Mouse (Mus musculus) adrenal gland, postnatal 25 days (tissue): ENCODE results near the gene Arfrp1. TPM values are rescaled to one million over a fixed set of nuclear protein-coding genes. Genes with fewer than 3 reads are reported as not detected.
A peak's percentile ranks its signal among the peaks of the same experiment; 100 is the strongest.

Source experiments
- DNase-seq: peaks from one replicate; pipeline ENCODE4 v3.0.0; 2021; ENCODE audit warnings: mixed read lengths
- long read RNA-seq: library from polyadenylated mRNA; stranded (forward); transcript quantifications from one replicate; pipeline ENCODE4 v2.0.0, GENCODE M21; 2021
- total RNA-seq: library from RNA; stranded (reverse); gene quantifications from 2 replicates; pipeline ENCODE4 v1.2.3, GENCODE M21; 2021

The Arfrp1 gene
- 40.8 and 49.7 TPM in 2 replicates for total RNA-seq
- long read RNA-seq, transcript Arfrp1-203 (8 exons, 2,447 nt): major isoform, 36 of 64 reads
- long read RNA-seq, partial matches to known transcripts: 3 of 64 reads
- long read RNA-seq, other reads (novel, unspliced or antisense): 22 of 64 reads

- DNase-seq: peak; percentile 90
Measured at GRCm38 (mm10) chr2:181364860-181365596, at the start of gene Arfrp1, which contains the start of gene Zgpat. Arfrp1 (minus strand) TSS chr2:181365404. Zgpat (plus strand) TSS chr2:181364928.

- DNase-seq: no peak
Measured at GRCm38 (mm10) chr2:181413141-181413540, 47.9 kb upstream of the Arfrp1 start.

GRCm38 (mm10) chr2:181410760-181411473, 45.7 kb upstream of the Arfrp1 start:
- peak; percentile 64 for DNase-seq

- DNase-seq: no peak
Measured at GRCm38 (mm10) chr2:181409643-181410042, 44.4 kb upstream of the Arfrp1 start.

GRCm38 (mm10) chr2:181403722-181404121, 38.5 kb upstream of the Arfrp1 start:
- no peak for DNase-seq

GRCm38 (mm10) chr2:181401497-181401896, 36.3 kb upstream of the Arfrp1 start:
- DNase-seq: no peak

GRCm38 (mm10) chr2:181397207-181397761, 32.1 kb upstream of the Arfrp1 start:
- DNase-seq: no peak

GRCm38 (mm10) chr2:181394086-181394485, 28.9 kb upstream of the Arfrp1 start:
- no peak for DNase-seq

- peak; percentile 89 for DNase-seq
Measured at GRCm38 (mm10) chr2:181392600-181393213, 27.5 kb upstream of the Arfrp1 start.

GRCm38 (mm10) chr2:181391541-181391940, 26.3 kb upstream of the Arfrp1 start:
- no peak for DNase-seq

GRCm38 (mm10) chr2:181391022-181391421, 25.8 kb upstream of the Arfrp1 start:
- DNase-seq: no peak

GRCm38 (mm10) chr2:181390136-181390870, 25.1 kb upstream of the Arfrp1 start:
- DNase-seq: no peak

GRCm38 (mm10) chr2:181386663-181387210, 21.5 kb upstream of the Arfrp1 start:
- no peak for DNase-seq

- peak; percentile 60 for DNase-seq
Measured at GRCm38 (mm10) chr2:181385885-181386284, 20.7 kb upstream of the Arfrp1 start.

- DNase-seq: peak; percentile 46
Measured at GRCm38 (mm10) chr2:181384919-181385391, 19.8 kb upstream of the Arfrp1 start.

GRCm38 (mm10) chr2:181384463-181384862, 19.3 kb upstream of the Arfrp1 start:
- DNase-seq: no peak

GRCm38 (mm10) chr2:181381631-181382306, 16.6 kb upstream of the Arfrp1 start:
- no peak for DNase-seq

GRCm38 (mm10) chr2:181381107-181381506, 15.9 kb upstream of the Arfrp1 start:
- no peak for DNase-seq

- DNase-seq: no peak
Measured at GRCm38 (mm10) chr2:181380251-181380650, 15.0 kb upstream of the Arfrp1 start.

GRCm38 (mm10) chr2:181379778-181380177, 14.6 kb upstream of the Arfrp1 start, which contains the start of gene Lime1:
Lime1 (plus strand) TSS chr2:181380078.
- DNase-seq: no peak

- DNase-seq: no peak
Measured at GRCm38 (mm10) chr2:181378701-181379100, 13.5 kb upstream of the Arfrp1 start.
